Mouse (Mus musculus) right cerebral cortex, adult 18-20 months (tissue): ENCODE data around the gene Mypn.
A peak's percentile ranks its signal among the peaks of the same experiment; 100 is the strongest.

Experiments
- DNase-seq: peaks from one replicate; pipeline ENCODE4 v3.0.0; 2022; ENCODE audit warnings: mixed read lengths

Mypn gene

GRCm38 (mm10) chr10:63098191-63098590, 105.6 kb downstream of the Mypn start:
- no peak for DNase-seq

- no peak for DNase-seq
These were observed 107.0 kb downstream of the Mypn start for GRCm38 (mm10) chr10:63096757-63097156.

- no peak for DNase-seq
These were observed 110.9 kb downstream of the Mypn start for GRCm38 (mm10) chr10:63092616-63093550.

- DNase-seq = no peak
These were observed 111.8 kb downstream of the Mypn start for GRCm38 (mm10) chr10:63091915-63092314.

- DNase-seq = peak; percentile 31
These were observed 113.8 kb downstream of the Mypn start for GRCm38 (mm10) chr10:63089758-63090571.

GRCm38 (mm10) chr10:63089103-63089757, 114.5 kb downstream of the Mypn start:
- DNase-seq = no peak

GRCm38 (mm10) chr10:63086304-63086703, 117.4 kb downstream of the Mypn start:
- DNase-seq = no peak

- DNase-seq = peak; percentile 82
These were observed 137.8 kb downstream of the Mypn start for GRCm38 (mm10) chr10:63065988-63066387.
